Mouse (Mus musculus) gastrocnemius, postnatal 25 days (tissue): Measurements from ENCODE around the gene Cdk5rap1. TPM values are rescaled to one million over a fixed set of nuclear protein-coding genes. Genes with fewer than 3 reads are reported as not detected.

Experiments used
- total RNA-seq, 2 experiments: library from RNA; stranded (reverse); gene quantifications; 1 replicate in 1 of 2; 2 replicates in 1 of 2; pipeline ENCODE4 v1.2.3; 2021

The Cdk5rap1 gene
- total RNA-seq, 2 experiments from 2014 or later: 11.0 to 12.3 TPM

Other genes starting within 250 kb of the Cdk5rap1 start
- not detected for gene Bpifa3, start 242.7 kb downstream of the Cdk5rap1 start, total RNA-seq
- not detected for gene Bpifa1, start 230.1 kb downstream of the Cdk5rap1 start, total RNA-seq
- gene Bpifa5, start 210.4 kb downstream of the Cdk5rap1 start, total RNA-seq: not detected
- gene Bpifb1, start 182.2 kb downstream of the Cdk5rap1 start, total RNA-seq: not detected
- not detected for gene Bpifb5, start 149.3 kb downstream of the Cdk5rap1 start, total RNA-seq
- gene Bpifb9a, start 115.2 kb downstream of the Cdk5rap1 start, total RNA-seq: not detected
- gene Bpifb9b, start 65.8 kb downstream of the Cdk5rap1 start, total RNA-seq: not detected
- 100 to 1,000 TPM; 190 to 200 TPM for gene Snta1, start 35.1 kb upstream of the Cdk5rap1 start, total RNA-seq
- 10 to 100 TPM in 1 of 2 experiments, 1 to 10 TPM in 1; 9.9 to 10.7 TPM for gene Cbfa2t2, start 63.5 kb upstream of the Cdk5rap1 start, total RNA-seq
- gene 1700003F12Rik, start 174.1 kb upstream of the Cdk5rap1 start, total RNA-seq: not detected
- not detected for gene Actl10, start 178.8 kb upstream of the Cdk5rap1 start, total RNA-seq
- gene Necab3, start 185.9 kb upstream of the Cdk5rap1 start, total RNA-seq: 1 to 10 TPM in 1 of 2 experiments, under 1 TPM in 1; 0.69 to 1.4 TPM
- 1 to 10 TPM in 1 of 2 experiments, under 1 TPM in 1; 0.87 to 1.8 TPM for gene E2f1, start 196.9 kb upstream of the Cdk5rap1 start, total RNA-seq
- 10 to 100 TPM; 12.6 to 14.9 TPM for gene Pxmp4, start 230.7 kb upstream of the Cdk5rap1 start, total RNA-seq
- gene Zfp341, start 240.3 kb upstream of the Cdk5rap1 start, total RNA-seq: 1 to 10 TPM; 2.2 to 2.5 TPM
- gene 4930519P11Rik, start 240.4 kb upstream of the Cdk5rap1 start, total RNA-seq: not detected